Mouse (Mus musculus) cerebellum, adult 8-10 months (tissue): ENCODE results near the gene Elmo3.
A peak's percentile ranks its signal among the peaks of the same experiment; 100 is the strongest.

Source experiments
- DNase-seq: peaks from one replicate; pipeline ENCODE4 v3.0.0; 2022

Gene Elmo3

GRCm38 (mm10) chr8:105330325-105330724 lies 24.9 kb downstream of the Elmo3 start:
- DNase-seq, result no peak

DNA sequence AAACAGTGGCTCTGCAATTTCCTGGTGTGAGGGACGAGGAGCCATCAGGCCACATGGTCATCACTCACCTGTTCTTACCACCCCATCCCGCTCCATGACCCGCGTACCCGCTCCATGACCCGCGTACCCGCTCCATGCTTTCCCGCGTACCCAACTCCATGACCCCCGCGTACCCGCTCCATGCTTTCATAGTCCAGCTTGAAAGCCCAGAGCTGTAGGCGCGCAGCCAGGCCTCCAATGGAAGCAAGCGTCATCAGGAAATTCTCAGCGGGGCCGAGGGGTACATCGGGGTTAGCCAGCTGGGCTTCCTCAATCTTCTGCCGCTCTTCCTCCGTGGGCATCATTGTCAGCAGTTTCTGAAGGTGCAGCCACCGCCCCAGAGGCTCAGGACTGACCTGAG lies 26.1 kb downstream of the Elmo3 start:
- no peak for DNase-seq

DNA sequence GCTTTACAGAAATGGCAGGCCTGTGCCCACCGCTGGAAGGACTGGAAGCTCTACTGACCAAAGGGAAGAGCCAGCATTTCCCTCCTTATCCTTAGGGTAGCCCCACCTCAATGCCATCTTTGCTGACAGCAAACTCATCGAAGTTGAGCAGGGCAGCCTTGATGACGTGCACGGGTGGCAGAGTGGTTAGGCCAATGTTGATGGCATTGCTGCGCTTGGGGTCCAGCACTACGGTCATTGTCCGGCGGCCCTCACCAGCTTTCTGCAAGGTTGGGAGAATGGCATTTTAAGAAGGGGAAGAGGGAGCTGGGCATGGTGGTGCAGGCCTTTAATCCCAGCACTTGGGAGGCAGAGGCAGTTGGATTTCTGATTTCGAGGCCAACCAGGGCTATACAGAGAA lies 26.5 kb downstream of the Elmo3 start:
- no peak for DNase-seq

- DNase-seq, result no peak
Observed at GRCm38 (mm10) chr8:105332523-105332922, 27.1 kb downstream of the Elmo3 start.

DNA sequence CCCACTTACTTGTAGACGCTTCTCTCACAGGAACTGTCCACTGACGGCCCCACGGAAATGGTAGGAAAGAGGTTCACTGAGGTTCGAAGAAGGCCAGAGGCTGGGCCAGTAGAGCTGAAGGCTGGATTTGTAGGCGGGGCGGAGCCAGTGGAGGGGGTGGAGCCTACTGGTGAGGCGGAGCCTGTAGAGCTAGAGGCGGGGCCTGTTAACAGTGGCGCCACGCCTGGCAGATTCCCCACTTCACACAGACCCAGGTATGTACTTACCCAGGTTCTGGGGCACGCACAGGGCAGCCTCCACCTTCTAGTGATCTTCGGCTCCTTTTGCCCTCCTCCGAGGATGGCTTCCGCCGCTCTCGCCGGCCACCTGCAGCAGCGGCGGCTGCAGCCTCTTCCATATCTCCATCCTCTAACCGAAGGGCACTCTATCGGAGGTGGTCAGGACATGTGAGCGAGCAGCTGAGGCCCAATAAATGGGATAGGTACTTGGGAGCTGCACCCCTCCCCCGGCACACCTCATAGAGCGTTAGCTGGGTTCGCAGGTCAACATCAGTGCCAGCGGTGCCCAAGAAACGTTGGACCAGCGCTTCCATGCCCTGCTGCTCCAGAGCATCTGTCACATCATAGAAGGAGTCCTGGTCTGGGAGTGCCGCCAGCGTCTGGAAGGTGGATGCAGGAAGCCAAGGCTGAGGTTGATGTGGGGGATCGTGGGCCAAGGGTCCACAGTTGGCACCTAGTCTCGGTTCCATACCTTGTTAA lies 31.2 kb downstream of the Elmo3 start:
- DNase-seq, result no peak

- no peak for DNase-seq
Observed at GRCm38 (mm10) chr8:105338992-105339391, 33.6 kb downstream of the Elmo3 start.

GRCm38 (mm10) chr8:105339886-105340635 lies 34.7 kb downstream of the Elmo3 start:
- DNase-seq, result no peak

GRCm38 (mm10) chr8:105341399-105341798 lies 36.0 kb downstream of the Elmo3 start:
- no peak for DNase-seq

DNA sequence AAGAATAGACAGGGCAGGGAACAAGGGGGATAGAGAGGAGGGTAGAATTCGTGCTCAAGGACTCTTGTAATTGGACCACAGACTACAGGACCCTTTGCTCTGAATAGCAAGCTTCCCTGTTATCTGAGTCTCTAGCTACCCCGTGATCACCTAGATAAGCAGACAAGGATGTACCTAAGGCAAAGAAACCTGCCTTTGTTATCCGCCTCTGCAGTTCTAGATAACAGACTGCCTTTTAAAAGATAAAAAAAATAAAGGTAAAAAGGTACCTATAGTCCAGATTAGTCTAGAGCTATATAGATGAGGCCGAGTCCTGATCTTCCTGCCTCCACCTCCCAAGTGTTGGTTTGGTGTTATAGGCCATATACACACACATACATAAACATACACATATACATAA lies 37.4 kb downstream of the Elmo3 start:
- no peak for DNase-seq

DNA sequence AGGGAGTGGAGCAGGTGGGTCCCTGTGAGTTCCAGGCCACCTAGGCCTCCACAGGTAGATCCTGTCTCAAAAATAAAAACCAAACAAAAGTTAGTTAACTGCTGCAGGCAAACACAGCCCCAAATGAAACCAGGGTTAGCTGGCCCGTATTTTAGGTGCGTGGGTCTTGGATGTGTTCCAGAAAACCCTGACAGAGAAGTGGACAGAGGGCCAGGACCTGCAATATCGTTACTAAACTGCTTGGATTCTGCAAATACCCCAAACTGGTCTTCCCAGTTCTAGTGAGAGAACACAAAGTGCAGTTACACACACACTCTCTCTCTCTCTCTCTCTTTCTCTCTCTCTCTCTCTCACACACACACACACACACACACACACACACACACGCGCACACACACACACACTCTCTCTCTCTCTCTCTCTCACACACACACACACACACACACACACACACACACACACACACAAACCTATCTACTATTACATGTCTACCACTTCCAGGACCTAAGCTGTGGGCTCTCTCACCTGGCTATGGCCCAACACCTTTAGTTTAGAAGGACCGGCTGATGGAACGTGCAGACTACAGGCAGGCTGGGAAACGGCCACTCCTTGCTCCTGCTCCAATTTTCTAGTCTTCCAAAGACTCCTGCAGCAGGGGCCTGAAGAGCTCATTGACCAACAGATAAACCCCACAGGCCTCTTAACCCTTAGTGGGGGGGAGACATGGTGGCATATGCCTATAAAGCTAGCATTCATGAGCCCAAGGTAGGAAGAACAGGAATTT lies 38.6 kb downstream of the Elmo3 start:
- no peak for DNase-seq

DNA sequence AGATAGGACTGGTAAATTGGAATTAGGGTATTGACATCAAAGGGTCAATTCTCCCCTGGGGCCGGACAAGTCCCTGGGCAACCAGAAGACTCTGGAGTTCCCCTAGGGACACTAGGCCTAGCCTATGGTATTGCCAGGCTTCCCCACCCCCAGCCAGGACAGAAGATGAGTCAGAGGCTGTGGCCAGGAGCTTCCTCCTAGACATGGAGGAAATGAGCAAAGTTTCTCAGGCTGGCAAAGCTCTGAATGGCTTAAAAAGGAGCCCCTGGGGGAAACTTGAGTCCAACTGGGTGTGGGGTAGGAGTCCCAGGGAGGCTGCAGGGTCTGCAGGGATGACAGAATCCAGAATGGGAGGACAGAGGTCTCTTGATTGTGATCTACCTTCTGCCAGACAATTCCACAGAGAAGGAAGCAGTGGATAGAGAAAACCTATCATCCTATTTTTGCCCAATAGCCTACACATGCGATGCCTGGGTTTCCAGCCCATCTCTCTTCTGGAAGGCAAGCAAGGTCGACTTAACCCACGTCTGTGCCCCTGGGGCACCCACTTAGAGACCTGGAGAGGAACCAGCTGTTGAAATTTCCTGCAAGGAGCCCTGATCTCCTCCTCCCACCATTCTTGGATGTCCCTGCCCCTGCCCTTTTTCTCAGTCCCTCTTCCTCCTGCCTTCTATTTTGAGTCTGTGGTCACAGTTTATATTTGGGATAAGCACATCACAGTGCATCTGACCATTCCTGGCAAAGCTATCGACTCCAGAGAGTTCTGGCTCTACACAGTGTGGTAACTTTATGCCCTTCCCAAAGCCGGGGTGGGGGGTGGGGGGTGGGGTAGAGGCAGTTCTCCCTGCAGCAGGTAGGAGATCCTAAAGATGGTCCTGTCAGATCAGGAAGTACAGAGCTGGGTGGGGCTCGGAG lies 39.9 kb downstream of the Elmo3 start:
- no peak for DNase-seq

- DNase-seq, result peak; percentile 47
Observed at GRCm38 (mm10) chr8:105346611-105347427, 41.4 kb downstream of the Elmo3 start.

DNA sequence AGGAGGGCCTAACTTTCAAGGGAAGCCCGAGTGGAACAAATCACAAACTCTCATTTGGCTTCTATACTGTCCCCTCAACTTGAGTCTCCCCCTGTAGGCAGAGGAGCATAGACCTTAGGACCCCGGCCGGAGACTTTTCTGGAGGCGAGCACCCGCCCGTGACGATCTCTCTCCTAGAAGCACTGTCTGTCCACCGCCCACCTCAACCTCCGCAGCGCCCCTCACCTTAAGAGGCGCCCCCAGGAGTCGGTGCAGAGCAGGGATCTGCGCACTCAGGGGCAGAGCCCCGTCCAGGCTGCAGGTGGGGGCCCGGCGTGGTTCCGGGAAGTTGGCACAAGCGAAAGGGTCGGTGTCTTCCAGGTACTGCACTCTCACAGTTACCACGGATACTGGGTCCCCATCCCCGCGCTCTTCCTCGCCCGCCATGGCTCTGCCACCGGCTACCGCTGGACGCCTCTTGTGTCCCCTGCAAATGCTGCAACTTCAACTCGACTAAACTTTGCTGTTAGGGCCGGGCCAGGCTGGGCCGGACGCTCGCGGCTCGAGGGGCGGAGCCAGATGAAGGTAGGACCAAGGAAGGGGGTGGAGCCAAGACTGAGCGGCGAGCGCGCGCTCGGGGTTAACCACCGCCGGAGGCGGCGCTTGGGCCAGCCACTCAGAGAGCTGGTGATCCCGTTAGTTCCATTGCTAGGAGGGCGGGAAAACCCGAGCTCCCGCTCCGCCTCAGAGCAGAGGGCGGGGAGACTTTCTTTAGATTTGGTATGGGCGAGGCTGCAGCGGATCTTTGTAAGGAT lies 42.2 kb downstream of the Elmo3 start, which contains the start of gene Fhod1:
Fhod1 (minus strand) TSS at position 526 of the 794 bp plus-strand sequence.
- DNase-seq, result peak; percentile 89

GRCm38 (mm10) chr8:105348450-105349095 lies 43.2 kb downstream of the Elmo3 start, which contains the start of gene Slc9a5:
Gene Slc9a5 (plus strand): TSS chr8:105348843.
- no peak for DNase-seq

GRCm38 (mm10) chr8:105349096-105349771 lies 43.8 kb downstream of the Elmo3 start:
- peak; percentile 65 for DNase-seq

DNA sequence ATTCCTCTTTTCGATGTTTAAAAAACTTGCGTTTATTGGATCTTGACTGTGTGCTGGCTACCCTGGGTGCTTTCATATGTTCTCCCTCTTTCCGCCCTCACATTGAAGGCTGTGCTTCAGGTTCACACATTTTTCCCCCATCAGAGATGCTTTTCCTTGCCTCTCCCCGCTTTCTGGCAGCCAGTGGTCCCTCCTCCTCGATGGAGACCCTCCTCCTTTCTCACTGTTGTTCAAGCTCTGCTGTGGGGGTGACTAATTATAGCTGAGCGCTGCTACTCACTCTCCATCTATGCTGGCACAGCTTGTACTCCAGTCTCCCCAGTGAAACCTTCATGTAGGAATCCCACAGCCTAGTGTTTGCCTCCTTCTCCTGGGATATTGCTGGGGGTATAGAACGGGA lies 44.8 kb downstream of the Elmo3 start:
- no peak for DNase-seq

- DNase-seq, result peak; percentile 60
Observed at GRCm38 (mm10) chr8:105353583-105354135, 48.3 kb downstream of the Elmo3 start.

DNA sequence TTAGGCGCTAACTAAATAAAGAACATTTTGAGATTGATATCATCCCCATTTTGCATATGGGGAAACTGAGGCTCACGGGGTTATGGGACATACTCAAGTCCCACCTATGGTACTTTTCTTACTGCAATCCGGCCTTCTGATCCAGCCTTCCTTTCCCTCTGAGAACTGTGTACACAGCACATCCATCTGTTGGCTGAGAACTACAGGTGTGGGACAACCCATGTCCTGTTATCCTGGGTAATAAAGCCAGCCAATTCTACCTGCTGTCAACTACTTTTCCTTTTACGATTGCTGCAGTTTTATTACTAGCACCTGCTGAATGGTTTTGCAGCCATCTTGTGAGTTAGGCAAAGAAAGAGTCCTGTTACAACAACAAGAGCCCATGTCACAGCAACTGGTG lies 49.1 kb downstream of the Elmo3 start:
- DNase-seq, result no peak
